Mouse (Mus musculus): ENCODE data around the gene Dnah8.
"Not testable (repeated sequence)": the region's sequence is repeated elsewhere in the genome, so short reads cannot be mapped to it uniquely, and the experiment has no call there.

Gene Dnah8

GRCm38 (mm10) chr17:30624132-30624531 is at the start of gene Dnah8:
Gene Dnah8 (plus strand): TSS chr17:30624354.
- not testable (repeated sequence) for DNase-seq

- no peak for DNase-seq
These were observed 49.4 kb upstream of the Dnah8 start for GRCm38 (mm10) chr17:30574783-30575075.

GRCm38 (mm10) chr17:30575121-30575904 is 48.8 kb upstream of the Dnah8 start:
- DNase-seq, result peak in 1 of 2 experiments; percentile 67

GRCm38 (mm10) chr17:30575941-30576773 is 48.0 kb upstream of the Dnah8 start, which contains the start of gene Btbd9:
Gene Btbd9 (minus strand): TSS chr17:30576488.
- peak; percentile 96 to 99 for DNase-seq

GRCm38 (mm10) chr17:30576946-30577345 is 47.2 kb upstream of the Dnah8 start:
- DNase-seq, result peak in 1 of 2 experiments; percentile 22

- DNase-seq, result no peak
These were observed 43.4 kb upstream of the Dnah8 start for GRCm38 (mm10) chr17:30580781-30581180.

GRCm38 (mm10) chr17:30581201-30581600 is 43.0 kb upstream of the Dnah8 start:
- DNase-seq, result no peak

GRCm38 (mm10) chr17:30582313-30582712 is 41.8 kb upstream of the Dnah8 start:
- DNase-seq, result no peak

GRCm38 (mm10) chr17:30583258-30584001 is 40.7 kb upstream of the Dnah8 start:
- no peak for DNase-seq

GRCm38 (mm10) chr17:30590417-30591198 is 33.5 kb upstream of the Dnah8 start:
- DNase-seq, result peak; percentile 60 to 71

GRCm38 (mm10) chr17:30594407-30594806 is 29.7 kb upstream of the Dnah8 start:
- DNase-seq, result no peak

GRCm38 (mm10) chr17:30594846-30595245 is 29.3 kb upstream of the Dnah8 start:
- DNase-seq, result no peak

- DNase-seq, result no peak
These were observed 26.4 kb upstream of the Dnah8 start for GRCm38 (mm10) chr17:30597786-30598185.

GRCm38 (mm10) chr17:30598300-30598699 is 25.9 kb upstream of the Dnah8 start:
- DNase-seq, result no peak

GRCm38 (mm10) chr17:30602175-30602574 is 22.0 kb upstream of the Dnah8 start:
- no peak for DNase-seq

- DNase-seq, result no peak
These were observed 19.9 kb upstream of the Dnah8 start for GRCm38 (mm10) chr17:30604296-30604695.

GRCm38 (mm10) chr17:30605001-30605400 is 19.2 kb upstream of the Dnah8 start:
- DNase-seq, result no peak

- DNase-seq, result no peak
These were observed 17.9 kb upstream of the Dnah8 start for GRCm38 (mm10) chr17:30606206-30606605.

- no peak for DNase-seq
These were observed 17.5 kb upstream of the Dnah8 start for GRCm38 (mm10) chr17:30606634-30607081.

GRCm38 (mm10) chr17:30607330-30607729 is 16.8 kb upstream of the Dnah8 start:
- DNase-seq, result no peak

GRCm38 (mm10) chr17:30607909-30608495 is 16.2 kb upstream of the Dnah8 start:
- no peak for DNase-seq

All from cerebellum, adult 18-20 months (tissue).